Mouse (Mus musculus) monocyte, adult 2 months (primary cell): Measurements from ENCODE around the gene Znhit6.

Source experiments
- DNase-seq, 2 experiments: peaks; one replicate each; pipeline ENCODE4 v3.0.0; 2022; ENCODE audit warnings: low spot score in 2 of 2, low read depth in 1 of 2

The Znhit6 gene

DNA sequence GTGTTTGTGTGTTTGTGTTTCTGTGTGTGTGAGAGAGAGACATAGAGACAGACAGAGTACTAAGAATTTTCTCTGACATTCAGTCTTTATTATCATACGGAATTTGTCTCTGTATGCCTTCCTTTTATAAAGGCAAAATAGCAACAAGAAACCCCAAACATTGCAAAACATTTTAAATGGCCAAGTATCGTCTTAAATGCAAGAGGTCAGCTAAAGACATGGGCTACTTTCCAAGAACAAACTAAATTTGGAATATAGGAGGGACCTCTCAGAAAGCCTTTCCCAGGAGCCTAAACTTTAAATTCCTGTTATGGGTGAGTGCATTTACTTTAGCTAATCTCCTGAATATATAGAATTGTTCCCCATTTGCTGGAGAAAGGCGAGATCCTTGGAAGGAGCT is 65.9 kb downstream of the Znhit6 start:
- no peak for DNase-seq

DNA sequence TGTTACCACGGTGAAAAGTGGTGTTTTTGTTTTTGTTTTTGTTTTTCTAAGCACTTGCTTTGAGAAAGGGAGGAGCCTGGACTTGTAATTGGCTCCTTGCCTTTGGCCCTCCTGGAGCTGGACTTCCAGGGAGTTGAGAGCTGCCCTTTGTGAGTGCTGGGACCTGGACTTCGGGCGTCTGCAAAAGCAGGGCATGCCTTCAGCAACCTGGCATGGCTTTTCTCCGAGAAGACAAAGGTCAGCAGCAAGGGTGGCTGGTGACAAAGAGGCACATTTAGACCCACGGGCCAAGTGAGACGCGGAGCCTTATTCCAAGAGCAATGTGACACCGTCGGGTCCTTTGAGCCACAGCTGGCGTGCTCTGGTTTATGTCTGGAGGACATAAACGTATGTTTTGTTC is 66.9 kb downstream of the Znhit6 start:
- DNase-seq = no peak

GRCm38 (mm10) chr3:145645463-145645862 is 69.5 kb downstream of the Znhit6 start:
- DNase-seq = no peak

DNA sequence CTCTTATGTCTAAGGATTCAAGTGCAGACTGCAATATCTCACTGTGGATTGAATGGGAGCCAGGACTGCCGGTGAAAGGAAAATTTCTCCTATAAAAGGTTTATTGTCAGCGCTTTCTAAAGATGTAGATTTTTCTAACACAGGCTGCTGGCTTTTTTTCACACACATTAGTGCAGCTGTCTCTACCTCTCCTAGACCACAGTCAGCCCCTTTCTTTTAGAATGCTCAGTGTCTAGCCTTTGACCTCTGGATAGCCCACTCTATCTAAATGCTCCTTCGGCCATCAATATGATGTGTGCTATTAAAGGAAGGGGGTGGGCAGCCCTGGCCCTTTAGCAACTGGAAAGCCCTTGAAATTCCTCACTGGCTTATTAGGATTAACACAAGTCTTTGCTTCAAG is 70.0 kb downstream of the Znhit6 start:
- DNase-seq = no peak

DNA sequence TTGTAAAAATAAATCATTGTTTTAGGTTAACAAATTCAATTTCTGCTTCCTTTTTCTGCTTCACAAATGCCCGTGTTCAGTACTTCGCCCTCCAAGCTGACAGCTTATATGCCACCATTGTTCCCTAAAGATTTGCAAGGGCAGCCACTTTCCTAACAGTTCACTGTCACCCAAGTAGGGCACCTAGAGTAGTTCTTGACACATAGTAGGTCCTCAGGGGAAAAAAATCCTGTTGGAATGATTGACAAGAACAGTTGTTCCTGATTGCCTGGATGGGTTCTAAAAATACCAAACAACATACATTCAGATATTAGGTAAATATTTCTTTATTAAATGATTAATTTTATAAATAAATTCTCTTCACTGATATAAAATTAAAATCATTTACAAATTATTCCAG is 70.7 kb downstream of the Znhit6 start:
- no peak for DNase-seq

DNA sequence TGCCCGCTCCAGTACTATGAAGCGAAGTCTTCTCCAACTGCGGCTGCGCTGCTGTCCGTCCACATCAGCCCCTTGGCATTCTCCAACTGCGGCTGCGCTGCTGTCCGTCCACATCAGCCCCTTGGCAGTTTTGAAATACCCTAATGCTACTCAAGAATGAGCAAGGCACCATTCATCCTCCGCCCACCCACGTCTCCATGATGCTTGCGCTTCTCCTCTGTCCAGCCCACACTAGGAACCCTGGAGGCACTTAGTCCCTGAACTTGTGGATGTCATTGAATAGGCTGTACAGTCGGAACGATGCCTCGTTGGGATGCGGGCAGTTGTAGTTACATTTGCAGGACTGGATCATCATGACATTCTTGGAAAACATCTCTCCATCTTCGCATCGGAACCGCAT is 71.4 kb downstream of the Znhit6 start:
- DNase-seq = no peak

DNA sequence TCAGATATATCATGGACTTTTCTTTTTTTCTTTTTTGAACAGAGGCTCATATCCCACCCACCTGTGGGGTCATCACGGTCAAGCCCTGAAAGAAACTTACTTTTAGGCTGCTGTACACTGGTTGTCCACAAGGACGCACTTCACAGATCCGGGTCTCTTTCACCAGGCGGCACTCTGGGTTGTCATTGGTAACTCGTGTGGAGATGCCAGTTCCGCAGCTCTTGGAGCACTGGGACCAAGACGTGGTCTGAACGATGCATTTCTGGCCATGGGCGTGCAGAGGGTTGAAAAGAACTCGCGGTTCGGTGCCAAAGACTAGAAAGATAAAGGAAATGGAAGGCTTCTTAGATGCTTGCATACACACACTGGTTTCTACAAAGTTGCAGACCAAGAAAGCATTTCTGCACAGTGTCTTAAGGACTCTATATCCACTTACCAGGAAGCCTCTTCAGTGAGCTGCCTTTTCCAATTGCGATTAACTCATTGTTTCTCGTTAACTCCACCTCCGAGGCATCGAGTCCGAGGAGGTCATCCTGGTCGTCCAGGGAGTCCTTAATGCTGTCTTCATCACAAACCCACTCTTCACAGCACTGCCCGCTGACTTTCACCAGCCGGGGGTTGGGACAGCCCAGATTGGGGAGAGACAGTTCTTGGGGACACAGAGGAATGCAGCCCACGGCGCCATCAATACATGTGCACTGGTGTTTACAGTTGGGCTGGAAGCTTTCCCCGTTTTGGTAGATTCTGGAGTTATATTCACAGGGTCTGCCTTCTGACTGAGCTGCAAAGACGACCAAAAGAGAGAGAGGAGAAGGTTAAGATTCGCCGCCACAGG is 72.3 kb downstream of the Znhit6 start:
- DNase-seq = no peak

- no peak for DNase-seq
Observed at GRCm38 (mm10) chr3:145648991-145649851, 73.2 kb downstream of the Znhit6 start.

DNA sequence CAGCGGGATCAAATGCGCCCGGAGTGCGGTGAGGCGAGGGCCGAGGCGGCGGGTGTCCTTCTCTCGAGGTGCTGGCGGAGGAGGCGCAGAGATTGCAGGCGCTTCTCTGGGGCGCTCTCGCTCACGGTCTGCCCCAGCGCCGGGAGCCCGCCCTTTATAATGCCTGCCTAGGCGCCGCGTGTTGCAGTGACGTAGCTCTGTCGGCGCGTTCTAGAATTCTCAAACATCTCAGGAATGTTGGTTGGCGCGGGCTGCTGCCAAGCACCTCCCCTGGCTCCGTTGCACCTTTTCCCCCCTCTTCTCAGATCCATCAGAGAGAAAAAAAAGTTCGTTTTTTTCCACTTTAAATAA is 73.8 kb downstream of the Znhit6 start, which contains the start of gene Ccn1:
Ccn1 (minus strand) TSS at position 130 of the 351 bp plus-strand sequence.
- DNase-seq = no peak

DNA sequence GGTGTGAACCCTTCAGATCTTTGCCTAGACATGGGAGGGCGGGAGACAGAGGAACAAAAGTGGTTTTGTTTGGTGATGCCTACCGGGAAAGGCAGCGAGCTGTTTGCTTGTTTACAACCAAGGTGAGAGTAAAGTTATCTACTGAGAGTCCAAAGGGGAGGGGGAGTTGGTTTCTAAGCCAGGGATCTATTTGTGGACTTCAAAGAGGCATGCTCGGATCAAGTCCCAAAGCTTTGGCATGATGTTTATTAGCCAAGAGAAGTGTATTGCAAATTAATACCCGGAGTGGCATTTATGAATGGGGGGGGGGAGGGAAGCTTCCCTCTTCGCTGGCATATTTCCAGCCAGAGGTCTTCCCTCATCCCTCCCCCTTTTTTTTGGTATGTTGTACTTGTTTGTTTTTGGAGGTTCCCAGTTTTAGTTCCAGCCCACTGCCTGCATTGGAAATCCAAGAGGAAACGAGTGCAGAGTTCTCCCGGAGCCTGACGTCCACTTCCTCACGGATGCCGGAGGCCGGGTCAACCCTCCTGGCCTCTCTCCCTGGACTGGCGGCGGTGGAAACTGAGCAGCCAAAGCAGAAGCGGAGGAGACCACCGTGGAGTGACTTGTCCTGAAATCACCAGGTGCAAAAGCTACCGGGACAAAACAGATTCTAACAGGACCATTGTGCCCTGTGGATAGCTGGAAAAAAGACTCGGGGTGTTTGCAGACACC is 74.5 kb downstream of the Znhit6 start:
- no peak for DNase-seq

DNA sequence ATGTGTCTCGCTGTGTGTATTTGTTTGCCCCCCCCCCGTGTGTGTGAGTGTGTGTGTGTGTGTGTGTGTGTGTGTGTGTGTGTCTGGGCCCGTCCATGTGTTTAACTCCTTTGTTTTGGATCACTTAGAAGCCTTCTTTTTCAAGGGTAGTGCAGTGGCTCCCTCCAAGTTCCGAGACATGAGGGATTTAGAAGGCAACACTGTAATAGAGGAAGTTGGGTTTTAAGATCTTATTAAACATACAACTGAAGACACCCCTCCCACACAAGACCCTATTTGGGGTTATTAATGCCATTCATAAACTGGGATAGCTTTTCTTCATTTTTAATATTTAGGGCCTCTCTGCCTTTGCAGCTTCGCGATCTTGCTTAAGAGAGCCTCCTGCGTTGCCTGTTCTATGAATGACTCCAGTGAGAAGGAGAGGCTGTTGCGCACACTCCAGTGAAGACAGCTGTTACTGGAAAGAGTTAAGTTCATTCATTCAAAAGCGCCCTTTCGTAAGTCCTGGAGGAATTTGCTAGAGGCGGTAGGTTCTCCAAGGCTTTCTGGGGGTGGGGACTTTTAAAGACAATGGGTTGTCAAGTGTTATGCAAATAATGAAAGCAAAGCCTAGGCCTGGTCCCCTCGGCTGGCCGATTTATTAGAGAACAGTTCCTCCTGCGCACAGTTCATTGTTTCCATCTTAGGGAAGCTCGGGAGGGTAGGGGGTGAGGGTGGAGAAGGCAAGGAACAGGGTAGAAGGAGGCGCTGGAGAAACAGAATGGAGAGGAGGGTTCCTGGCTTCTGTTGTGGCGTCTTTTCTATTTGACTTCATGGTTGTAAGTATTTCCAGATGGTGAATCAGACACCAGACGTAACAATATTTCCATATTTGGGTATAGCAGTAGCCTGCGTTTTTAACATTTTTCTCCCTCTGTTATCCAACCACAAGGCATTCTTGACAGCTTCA is 75.3 kb downstream of the Znhit6 start:
- DNase-seq = no peak

DNA sequence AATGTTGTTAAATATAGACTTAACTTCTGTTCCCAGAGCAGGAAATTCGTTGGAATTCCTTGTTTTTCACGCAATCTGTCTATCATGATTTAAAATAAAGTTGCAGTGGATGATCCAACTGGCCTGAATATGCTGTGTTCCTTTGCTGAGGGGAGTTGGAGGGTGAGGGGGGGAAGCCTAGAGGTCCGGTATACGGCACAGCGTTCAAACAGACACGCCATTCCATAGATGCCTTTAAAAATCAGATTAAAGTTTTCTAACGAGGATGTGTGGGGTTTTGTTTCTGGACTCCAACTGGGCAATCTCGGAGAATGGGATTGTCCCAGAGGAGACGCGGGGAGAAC is 75.9 kb downstream of the Znhit6 start:
- no peak for DNase-seq

DNA sequence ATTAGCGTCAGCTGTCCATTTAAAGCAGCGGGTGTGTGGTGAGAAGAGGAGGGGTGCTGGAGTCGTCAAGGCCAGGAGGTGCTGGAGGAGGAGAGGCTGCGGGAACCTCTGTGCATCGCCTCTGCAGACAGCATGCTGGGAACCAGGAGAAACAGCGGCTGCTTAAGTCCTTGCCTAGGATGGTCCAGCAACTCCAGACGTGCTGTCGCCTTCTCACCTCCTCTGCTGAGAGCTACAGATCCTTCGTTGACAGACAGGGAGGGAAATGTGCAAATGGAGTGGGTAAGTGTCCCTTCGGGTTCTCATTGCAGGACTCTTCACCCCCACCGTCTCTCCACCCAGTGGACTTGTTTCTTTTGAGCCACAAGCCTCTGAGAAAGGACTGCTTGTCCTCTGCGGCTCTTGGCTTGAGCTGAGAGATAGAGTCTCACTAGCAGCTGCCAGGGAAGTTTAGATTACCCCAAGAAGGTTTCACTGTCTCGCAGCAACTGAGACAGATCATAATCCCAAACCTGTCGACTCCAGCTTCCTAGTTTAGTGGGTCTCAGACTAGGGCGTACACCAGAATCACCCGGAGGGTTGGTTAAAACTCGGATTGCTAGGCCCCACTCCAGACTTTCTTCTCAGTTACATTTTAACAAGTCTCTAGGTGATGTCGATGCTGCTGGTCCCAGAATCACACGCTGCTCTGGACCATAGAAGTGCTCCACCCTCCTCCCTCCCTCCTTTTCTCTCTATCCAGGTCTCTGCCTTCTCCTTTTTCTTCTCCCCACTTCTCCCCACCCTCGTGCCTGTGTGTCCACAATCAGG is 76.5 kb downstream of the Znhit6 start:
- no peak for DNase-seq

DNA sequence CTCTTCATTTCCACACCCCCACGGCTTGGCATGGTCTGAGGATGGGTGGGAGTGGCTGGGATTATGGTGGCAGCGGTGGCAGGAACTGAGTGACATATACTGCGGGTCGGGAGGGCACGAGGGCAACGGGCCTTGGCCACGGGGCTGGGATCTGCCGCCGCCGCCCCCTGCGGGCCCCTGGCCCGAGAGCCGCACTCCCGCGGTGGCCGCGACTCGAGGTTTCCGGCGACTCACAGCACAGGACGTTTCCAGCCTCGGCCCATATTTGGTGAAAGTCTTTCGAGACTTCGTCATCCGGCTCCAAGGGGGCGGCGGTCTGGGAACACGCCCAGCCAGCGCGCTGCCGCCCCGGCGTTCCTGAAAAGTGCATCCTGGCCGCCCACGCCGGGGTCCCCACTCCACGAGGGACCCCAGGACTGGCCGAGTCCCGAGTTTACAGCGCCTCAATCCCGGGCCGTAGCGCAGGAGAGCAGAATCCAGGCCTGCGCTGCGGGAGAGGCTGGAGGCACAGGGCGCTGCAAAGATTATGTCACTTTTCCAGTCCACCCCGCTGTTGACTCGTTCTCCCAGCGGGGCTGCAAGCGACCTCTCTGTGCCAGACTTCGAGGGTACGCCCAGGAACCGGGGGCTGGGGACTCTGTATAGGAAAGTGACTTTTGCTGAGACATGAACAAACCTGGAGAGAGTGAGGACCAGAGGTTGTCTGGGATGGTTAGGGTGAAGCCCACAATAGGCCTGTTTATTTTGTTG is 77.4 kb downstream of the Znhit6 start:
- no peak for DNase-seq

DNA sequence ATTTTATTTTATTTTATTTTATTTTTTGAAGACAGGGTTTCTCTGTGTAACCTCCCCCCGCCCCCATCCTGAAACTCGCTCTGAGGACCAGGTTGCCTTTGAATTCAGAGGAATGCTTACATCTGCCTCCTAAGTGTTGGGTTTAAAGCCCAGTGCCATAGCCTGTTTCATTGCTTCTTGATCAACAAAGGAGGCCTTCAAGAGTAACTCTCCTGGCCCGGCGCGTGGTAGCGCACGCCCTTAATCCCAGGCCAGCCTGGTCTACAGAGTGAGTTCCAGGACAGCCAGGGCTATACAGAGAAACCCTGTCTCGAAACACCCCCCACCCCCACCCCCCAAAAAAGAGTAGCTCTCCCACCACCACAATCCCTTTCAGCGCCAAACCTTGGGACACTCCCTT is 78.0 kb downstream of the Znhit6 start:
- no peak for DNase-seq
